Mouse (Mus musculus): Measurements from ENCODE around the gene Dgcr8.

DNA sequence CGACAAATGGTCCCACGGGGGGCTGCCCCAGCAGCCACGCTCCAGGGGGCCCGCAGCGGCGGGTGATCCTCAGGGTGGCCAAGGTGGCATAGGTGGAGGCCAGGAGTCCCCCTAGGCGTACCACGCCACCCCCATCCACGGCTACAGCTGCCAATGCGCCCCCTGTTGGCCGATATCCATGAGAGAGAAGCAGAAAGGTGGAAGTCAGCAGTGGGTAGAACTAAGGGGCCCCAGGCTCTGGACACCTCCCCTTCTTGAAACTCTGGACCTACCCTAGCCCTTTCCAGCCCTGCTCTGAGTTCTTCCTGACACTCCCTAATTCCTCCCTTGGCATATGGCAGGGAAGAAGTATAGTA, 67.5 kb downstream of the Dgcr8 start:
- TF ChIP-seq POLR2A (IDR thresholded peaks at IDR 0.05; ENCODE audit: borderline replicate concordance, control insufficient read depth, low read depth, low read length) (no peak), CTCF (IDR thresholded peaks at IDR 0.05; ENCODE audit: control insufficient read depth, insufficient read depth, low read length) (no peak)
